Mouse (Mus musculus) spleen, embryonic (tissue): Measurements from ENCODE around the gene Maob.

ENCODE experiments used
- CTCF ChIA-PET: fragments of 350-600 bp; sonication (Branson Sonifier 250); formaldehyde crosslinking; loops from one replicate; lab custom pipeline; 2022; lab: Charles Lee

Maob gene

DNA sequence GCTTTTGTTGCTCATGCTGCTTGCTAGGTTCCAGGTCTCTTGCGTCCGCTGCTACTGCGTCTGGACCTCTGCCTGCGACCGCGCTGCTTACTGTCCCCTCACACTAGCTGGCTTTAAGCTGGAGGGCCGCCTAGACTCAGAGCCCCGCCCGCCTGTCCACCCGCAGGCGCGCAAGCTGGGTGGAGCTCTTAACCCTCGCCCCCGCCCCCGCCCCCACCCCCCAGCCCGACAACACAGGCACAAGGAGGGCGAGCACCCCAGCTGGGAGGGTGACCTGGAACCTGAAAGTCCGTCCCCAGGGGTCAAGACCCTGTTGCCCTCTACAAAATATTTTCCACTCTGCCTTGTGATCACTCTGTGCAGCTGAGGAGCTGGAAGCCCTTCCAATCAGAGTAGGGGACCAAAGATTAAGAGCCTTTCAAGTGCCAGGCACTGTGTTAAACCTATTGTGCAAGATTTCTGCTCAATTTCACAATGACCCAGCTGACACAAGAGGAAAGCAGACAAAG is at the start of gene Maob:
TSS of gene Maob (minus strand) at position 106 of the 509 bp plus-strand sequence.
- CTCF ChIA-PET = no interaction called here

DNA sequence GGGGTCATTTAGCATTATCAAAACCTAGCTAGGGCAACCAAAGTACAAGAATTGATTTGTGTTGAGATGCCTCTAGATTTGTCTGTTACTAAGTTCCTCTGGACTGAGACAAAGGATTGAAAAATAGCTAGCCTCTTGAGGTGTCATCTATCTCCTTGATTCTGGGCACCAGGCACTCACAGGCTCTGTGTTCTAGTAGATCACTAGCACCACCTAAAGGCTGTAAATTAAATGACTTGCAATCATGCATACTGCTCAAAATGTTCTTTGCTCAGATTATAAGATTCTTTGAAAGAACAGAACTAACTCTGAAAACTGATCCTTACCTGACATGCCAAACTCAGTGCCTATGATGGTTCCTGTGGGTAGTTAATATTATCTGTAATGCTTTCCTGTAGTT is 43.1 kb upstream of the Maob start:
- CTCF ChIA-PET = no interaction called here

- CTCF ChIA-PET = interaction anchor here (0.5 kb wide), 1 partner anchor 47 kb away, joined by 5 read pairs; no protein-coding TSS in a partner anchor
These were observed 28.9 kb upstream of the Maob start for GRCm38 (mm10) chrX:16846034-16846433.

- CTCF ChIA-PET = no interaction called here
These were observed 24.3 kb upstream of the Maob start for GRCm38 (mm10) chrX:16841443-16841842.

- CTCF ChIA-PET = no interaction called here
These were observed 20.1 kb upstream of the Maob start for GRCm38 (mm10) chrX:16837293-16837692.

- CTCF ChIA-PET = no interaction called here
These were observed 19.4 kb upstream of the Maob start for GRCm38 (mm10) chrX:16836488-16837082.

GRCm38 (mm10) chrX:16826028-16826427 is 8.9 kb upstream of the Maob start:
- CTCF ChIA-PET = no interaction called here

DNA sequence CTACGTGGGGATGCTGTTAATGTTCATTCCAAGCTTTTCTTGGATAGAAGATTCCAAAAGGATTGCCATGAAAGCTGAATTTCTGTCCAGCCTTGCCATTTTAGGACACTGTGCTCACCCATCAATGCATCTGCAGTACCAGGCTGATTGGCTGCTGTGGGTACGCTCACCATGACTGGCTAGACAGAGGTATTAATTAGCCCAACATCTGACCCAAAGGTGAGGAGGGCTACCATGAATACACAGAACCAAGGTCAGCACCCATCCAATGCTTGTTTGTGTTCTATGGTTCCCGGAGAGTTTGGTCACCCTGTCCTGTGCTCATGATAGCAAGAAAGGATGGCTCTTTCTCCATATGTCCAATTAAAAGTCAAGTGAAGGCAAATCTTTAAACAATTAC is 1.2 kb downstream of the Maob start:
- CTCF ChIA-PET = no interaction called here

- CTCF ChIA-PET = no interaction called here
These were observed 5.1 kb downstream of the Maob start for GRCm38 (mm10) chrX:16812080-16812479.

GRCm38 (mm10) chrX:16767453-16767852 is 49.7 kb downstream of the Maob start:
- CTCF ChIA-PET = no interaction called here

DNA sequence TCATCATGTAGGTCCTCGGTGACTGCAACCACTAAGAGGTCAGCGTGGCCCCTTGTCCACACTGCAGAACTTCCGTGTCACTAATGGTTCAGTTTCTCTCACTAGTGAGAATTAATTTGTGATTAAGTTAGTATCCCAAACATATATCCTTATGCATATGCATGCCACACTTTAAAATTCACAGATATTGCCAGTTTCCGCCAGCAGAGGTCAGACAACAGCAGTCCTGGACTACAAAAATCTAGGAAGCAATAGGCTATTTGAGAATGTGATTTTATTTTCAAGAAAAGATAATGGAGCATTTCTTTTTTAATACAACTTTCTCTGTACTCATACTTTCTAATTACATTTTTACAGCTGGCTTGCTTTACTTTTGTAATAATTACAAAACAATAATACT is 51.0 kb downstream of the Maob start:
- CTCF ChIA-PET = no interaction called here

DNA sequence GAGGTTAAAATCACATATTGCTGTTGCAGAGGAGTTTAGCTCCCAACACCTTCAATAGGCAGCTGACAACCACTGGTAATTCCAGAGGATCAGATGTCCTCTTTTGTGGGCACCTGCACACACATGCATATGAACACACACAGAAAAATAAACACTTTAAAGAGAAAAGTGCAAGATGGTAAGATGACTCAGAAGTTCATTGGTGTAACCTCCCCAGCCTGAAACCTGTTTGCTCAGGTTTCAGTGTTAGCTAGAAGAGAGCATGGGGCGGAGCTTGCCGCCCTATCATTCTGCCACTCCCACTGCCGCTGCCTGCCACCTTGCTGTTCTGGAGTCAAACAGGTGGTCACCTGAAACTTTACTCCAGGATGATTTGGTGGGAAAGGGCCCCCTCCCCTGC is 55.7 kb downstream of the Maob start:
- CTCF ChIA-PET = no interaction called here

DNA sequence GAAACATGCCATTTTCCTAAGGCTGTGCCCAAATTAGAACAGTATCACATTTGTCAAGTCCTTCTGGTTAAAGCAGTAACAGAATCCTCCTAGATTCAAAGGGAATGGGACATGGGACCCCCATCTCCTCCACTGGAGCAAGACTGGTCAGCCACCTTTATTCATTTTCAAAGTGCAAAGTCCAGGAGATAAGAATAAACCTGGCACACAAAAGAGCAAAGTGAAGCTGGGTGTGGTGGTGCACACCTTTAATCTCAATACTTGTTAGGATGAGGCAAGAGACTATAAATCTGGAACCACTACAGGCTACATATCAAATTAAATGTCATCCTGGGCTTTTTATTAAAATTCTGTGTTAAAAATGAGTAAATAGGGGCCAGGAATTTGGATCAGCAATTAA is 62.4 kb downstream of the Maob start:
- CTCF ChIA-PET = no interaction called here

- CTCF ChIA-PET = no interaction called here
These were observed 68.2 kb downstream of the Maob start for GRCm38 (mm10) chrX:16748932-16749331.

- CTCF ChIA-PET = no interaction called here
These were observed 103.1 kb downstream of the Maob start for GRCm38 (mm10) chrX:16714033-16714432.

GRCm38 (mm10) chrX:16706094-16706493 is 111.1 kb downstream of the Maob start:
- CTCF ChIA-PET = no interaction called here
